In the genomic region with DNA sequence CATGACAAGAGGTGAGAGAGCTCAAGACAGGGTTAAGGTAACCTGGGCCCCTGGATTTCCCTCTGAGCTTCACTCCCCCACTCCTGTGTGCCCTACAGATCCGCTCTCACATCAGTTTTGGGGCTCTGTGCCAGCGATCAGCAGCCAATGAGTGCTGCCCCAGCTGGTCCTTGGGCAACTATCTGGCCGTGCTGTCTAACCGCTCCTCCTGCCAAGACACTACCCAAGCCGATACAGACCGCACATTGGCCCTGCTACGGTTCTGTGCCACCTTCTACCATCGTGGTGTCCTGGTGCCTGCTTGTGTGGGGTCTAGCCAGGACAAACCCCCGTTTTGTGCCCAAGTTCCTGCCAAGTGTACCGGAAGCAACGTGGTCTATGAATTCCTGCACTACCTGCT, we compare ENCODE assay signal across 15 mouse cellular contexts. TPM values are rescaled to one million over a fixed set of nuclear protein-coding genes. Genes with fewer than 3 reads are reported as not detected.
DNase-seq lines count a peak whose midpoint lies in the region; ATAC-seq lines count a peak whose summit lies in the region.
"Had no signal": no experiment of that assay in that cellular context is flagged by ENCODE, and none has a peak within 500 bp of the region (broad histone marks: within the 10 kb centered on the region; RNA-seq: fewer than 3 reads in every experiment).

No protein-coding gene starts in this region.

- no peak overlapping the region for H3K9ac ChIP-seq in forebrain, embryonic 15.5 days (replicated peaks)
- no peak overlapping the region for H3K9ac ChIP-seq in forebrain, embryonic 12.5 days
- H3K9ac ChIP-seq: embryonic facial prominence, embryonic 12.5 days; limb, embryonic 13.5 days; neural tube, embryonic 13.5 days had no signal

- no peaks in the 10 kb centered on the region for H3K27me3 ChIP-seq in forebrain, embryonic 15.5 days
- H3K27me3 ChIP-seq in forebrain, embryonic 12.5 days = peaks cover 41% of the 10 kb centered on the region

- H3K9me3 ChIP-seq in forebrain, embryonic 15.5 days = no peaks in the 10 kb centered on the region
- H3K9me3 ChIP-seq in forebrain, embryonic 12.5 days = no peaks in the 10 kb centered on the region
- H3K9me3 ChIP-seq: embryonic facial prominence, embryonic 12.5 days; limb, embryonic 13.5 days; neural tube, embryonic 13.5 days had no signal

- no peak overlapping the region for H3K4me3 ChIP-seq in forebrain, embryonic 15.5 days
- no peak overlapping the region for H3K4me3 ChIP-seq in forebrain, embryonic 12.5 days (replicated peaks)
- H3K4me3 ChIP-seq: embryonic facial prominence, embryonic 12.5 days; limb, embryonic 13.5 days; neural tube, embryonic 13.5 days had no signal

- peaks cover 18% of the 10 kb centered on the region for H3K4me1 ChIP-seq in forebrain, embryonic 15.5 days
- H3K4me1 ChIP-seq in forebrain, embryonic 12.5 days = peaks cover 11% of the 10 kb centered on the region

- no peak overlapping the region for H3K27ac ChIP-seq in forebrain, embryonic 15.5 days (replicated peaks)
- H3K27ac ChIP-seq in forebrain, embryonic 12.5 days = no peak overlapping the region
- H3K27ac ChIP-seq: embryonic facial prominence, embryonic 12.5 days; limb, embryonic 13.5 days; neural tube, embryonic 13.5 days had no signal

- peak; percentile 42 for DNase-seq in testis, postnatal 10 days (ENCODE audit: low spot score)
- DNase-seq in testis, postnatal 14 days (ENCODE audit: low spot score) = no peak
- DNase-seq in gastrocnemius, adult 8-10 months (ENCODE audit: low spot score in 2 of 2) = peak; percentile 30 to 57
- DNase-seq in thymus, postnatal 10 days (ENCODE audit: low spot score in 2 of 2) = no peak
- DNase-seq in kidney, adult 11 months = no peak
- no peak for DNase-seq in right cerebral cortex, postnatal 36 days (ENCODE audit: low spot score in 2 of 2)
- DNase-seq: B cell, adult 2 months; heart, postnatal 36 days; kidney, postnatal 14 days; lung, postnatal 4 days had no signal

- WGBS in forebrain, embryonic 15.5 days = 61% methylated on average over 11 of the region's 11 CpGs
- WGBS in forebrain, embryonic 12.5 days = 94% methylated on average over 11 of the region's 11 CpGs

- ATAC-seq in forebrain, embryonic 15.5 days (replicated peaks) = 0 out of 2 replicates have a peak, but pooled peaks have one; percentile 37
- no peak for ATAC-seq in forebrain, embryonic 12.5 days (ENCODE audit: low FRiP score)

- H3K36me3 ChIP-seq in forebrain, embryonic 15.5 days = peaks cover 5% of the 10 kb centered on the region; the same call in 1 of the 2 replicates
- H3K36me3 ChIP-seq in forebrain, embryonic 12.5 days (replicated peaks) = peaks cover 4% of the 10 kb centered on the region; the same call in 1 of the 2 replicates
- H3K36me3 ChIP-seq: embryonic facial prominence, embryonic 12.5 days; limb, embryonic 13.5 days had no signal

- H3K4me2 ChIP-seq in forebrain, embryonic 15.5 days (replicated peaks) = no peak overlapping the region
- no peak overlapping the region for H3K4me2 ChIP-seq in forebrain, embryonic 12.5 days
- H3K4me2 ChIP-seq: embryonic facial prominence, embryonic 12.5 days; limb, embryonic 13.5 days; neural tube, embryonic 13.5 days had no signal

RNA-seq across cellular contexts. Expression of gene Disp2, which starts 10.0 kb away (rescaled TPM):
- polyA plus RNA-seq in forebrain, embryonic 15.5 days (2015; fragmentation: Nextera tagmentation; extraction: Ambion mirVana) = 24.2 and 25.8 TPM in 2 replicates
- 11.5 and 14.1 TPM in 2 replicates for polyA plus RNA-seq in forebrain, embryonic 12.5 days (2016; fragmentation: Nextera tagmentation; extraction: Ambion mirVana)
- under 1 TPM in 2 of 4 experiments, not detected in 2; 0.10 to 0.11 TPM for total RNA-seq in gastrocnemius, adult 8-10 months (2022)

RNA-seq across cellular contexts. Expression of gene Phgr1, which starts 16.9 kb away (rescaled TPM):
- polyA plus RNA-seq in forebrain, embryonic 15.5 days (2015; fragmentation: Nextera tagmentation; extraction: Ambion mirVana) = not detected in 2 replicates
- not detected in 2 replicates for polyA plus RNA-seq in forebrain, embryonic 12.5 days (2016; fragmentation: Nextera tagmentation; extraction: Ambion mirVana)
- not detected for total RNA-seq in gastrocnemius, adult 8-10 months (2022)
- total RNA-seq: heart, postnatal 36 days had no signal
- polyA plus RNA-seq: embryonic facial prominence, embryonic 12.5 days; limb, embryonic 13.5 days; neural tube, embryonic 13.5 days had no signal

RNA-seq across cellular contexts. Expression of gene Knstrn, which starts 24.3 kb away (rescaled TPM):
- 59.0 and 69.4 TPM in 2 replicates for polyA plus RNA-seq in forebrain, embryonic 15.5 days (2015; fragmentation: Nextera tagmentation; extraction: Ambion mirVana)
- polyA plus RNA-seq in forebrain, embryonic 12.5 days (2016; fragmentation: Nextera tagmentation; extraction: Ambion mirVana) = 164 and 167 TPM in 2 replicates
- total RNA-seq in gastrocnemius, adult 8-10 months (2022) = under 1 TPM; 0.10 to 0.54 (median 0.44) TPM

RNA-seq across cellular contexts. Expression of gene Ccdc9b, which starts 27.0 kb away (rescaled TPM):
- 1.3 and 1.6 TPM in 2 replicates for polyA plus RNA-seq in forebrain, embryonic 15.5 days (2015; fragmentation: Nextera tagmentation; extraction: Ambion mirVana)
- polyA plus RNA-seq in forebrain, embryonic 12.5 days (2016; fragmentation: Nextera tagmentation; extraction: Ambion mirVana) = 2.8 TPM in 2 replicates
- 10 to 100 TPM; 17.5 to 20.6 (median 18.4) TPM for total RNA-seq in gastrocnemius, adult 8-10 months (2022)

RNA-seq across cellular contexts. Expression of gene Inafm2, which starts 43.9 kb away (rescaled TPM):
- 25.3 and 27.2 TPM in 2 replicates for polyA plus RNA-seq in forebrain, embryonic 15.5 days (2015; fragmentation: Nextera tagmentation; extraction: Ambion mirVana)
- 22.3 and 24.4 TPM in 2 replicates for polyA plus RNA-seq in forebrain, embryonic 12.5 days (2016; fragmentation: Nextera tagmentation; extraction: Ambion mirVana)
- total RNA-seq in gastrocnemius, adult 8-10 months (2022) = 1 to 10 TPM; 5.0 to 7.2 (median 5.2) TPM

Comparison
In these comparisons a context has a peak if more than half of its experiments do, and no peak if none do; other contexts are left out.
1. DNase-seq: peak in testis, postnatal 10 days (single experiment) and gastrocnemius, adult 8-10 months (2 of 2); none in testis, postnatal 14 days (single experiment), thymus, postnatal 10 days (0 of 2), kidney, adult 11 months (single experiment) and right cerebral cortex, postnatal 36 days (0 of 2).